Mouse (Mus musculus): Measurements from ENCODE around the gene Fam72a.

Gene Fam72a

DNA sequence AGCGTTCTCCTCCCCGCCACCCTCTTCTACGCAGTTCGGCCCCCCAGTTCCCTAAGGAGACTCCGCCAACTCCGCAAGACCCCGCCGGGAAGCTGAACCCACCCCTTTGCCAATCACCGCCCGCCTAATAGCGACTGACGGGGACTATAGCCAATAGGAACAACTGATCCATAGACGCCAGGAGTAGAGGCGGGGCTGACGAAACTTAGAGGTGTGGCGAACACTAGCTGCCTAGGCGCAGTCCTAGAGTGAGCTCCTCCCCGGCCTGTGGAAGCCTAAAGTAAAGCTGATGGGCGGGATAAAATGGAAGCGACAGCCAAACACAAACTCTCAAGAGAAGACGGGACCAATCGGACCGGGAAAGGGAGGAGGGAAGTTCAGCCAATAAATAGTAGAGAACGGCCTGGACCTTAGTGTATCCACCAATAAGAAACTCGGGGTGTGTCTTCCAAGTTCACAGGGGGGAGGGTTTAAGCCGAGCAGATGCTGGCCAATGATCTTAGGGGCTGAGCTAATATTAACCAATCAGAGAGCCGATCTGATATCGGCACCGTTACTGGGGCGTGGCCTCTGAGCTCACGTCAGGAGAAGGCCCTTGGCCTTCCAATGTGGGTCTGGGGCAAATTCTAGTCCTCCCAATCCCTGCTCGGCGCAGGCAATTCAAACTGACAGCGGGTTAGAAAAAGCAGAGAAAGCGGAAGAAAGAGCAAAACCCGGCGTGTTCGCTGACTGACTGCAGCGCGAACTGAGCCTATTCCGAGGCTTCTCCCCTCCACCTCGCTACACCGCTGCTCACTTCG lies at the start of gene Fam72a, which contains the start of gene Srgap2:
TSS of gene Fam72a (plus strand) at position 623 of the 800 bp plus-strand sequence.
TSS of gene Srgap2 (minus strand) at position 72 of the 800 bp plus-strand sequence.
- DNase-seq (ENCODE audit: low spot score), result peak; percentile 100

DNA sequence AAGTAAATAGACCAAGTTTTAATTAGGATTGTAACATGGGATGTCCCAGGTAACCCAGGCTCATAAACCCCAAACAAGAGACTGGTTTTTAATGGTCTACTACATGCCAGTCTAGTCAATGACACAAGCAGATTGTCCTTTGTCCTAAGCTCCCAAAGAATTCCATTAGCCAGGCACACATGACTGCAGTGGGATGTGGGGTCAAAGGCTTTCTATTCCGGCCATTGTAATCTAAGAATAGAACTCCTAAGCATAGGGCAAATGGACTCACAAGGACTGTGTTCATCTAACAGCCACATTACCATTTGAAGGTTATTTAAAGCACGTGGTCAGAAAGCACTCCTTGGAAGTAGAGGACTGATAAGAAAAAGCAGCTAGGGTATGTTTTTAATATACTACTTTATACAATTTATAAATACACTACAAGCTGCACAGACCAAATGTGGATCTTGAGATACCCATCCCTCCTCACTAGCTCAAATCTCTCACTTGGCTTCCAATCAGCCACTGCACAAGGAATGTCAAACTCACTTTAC lies 48.9 kb upstream of the Fam72a start:
- no peak for DNase-seq (ENCODE audit: low spot score)

DNA sequence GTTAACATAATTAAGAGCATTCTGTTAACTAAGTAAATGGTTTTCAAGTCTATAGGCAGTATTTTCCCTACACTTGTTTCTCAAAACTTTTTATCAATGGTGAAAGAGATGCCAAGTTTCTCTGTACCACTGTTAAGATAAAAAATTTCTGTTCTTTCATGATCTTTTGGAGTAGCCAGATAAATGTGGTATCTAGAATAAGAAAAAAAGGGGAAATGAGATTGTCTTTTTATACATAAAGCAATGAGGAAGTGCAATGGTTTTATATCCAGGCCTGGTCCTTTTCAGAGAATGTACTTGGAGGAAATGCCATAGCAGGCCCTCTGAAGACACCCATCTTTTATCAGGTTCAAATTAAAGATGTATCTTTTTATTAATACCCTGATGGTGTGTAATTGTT lies 46.3 kb upstream of the Fam72a start:
- no peak for DNase-seq (ENCODE audit: low spot score)

DNA sequence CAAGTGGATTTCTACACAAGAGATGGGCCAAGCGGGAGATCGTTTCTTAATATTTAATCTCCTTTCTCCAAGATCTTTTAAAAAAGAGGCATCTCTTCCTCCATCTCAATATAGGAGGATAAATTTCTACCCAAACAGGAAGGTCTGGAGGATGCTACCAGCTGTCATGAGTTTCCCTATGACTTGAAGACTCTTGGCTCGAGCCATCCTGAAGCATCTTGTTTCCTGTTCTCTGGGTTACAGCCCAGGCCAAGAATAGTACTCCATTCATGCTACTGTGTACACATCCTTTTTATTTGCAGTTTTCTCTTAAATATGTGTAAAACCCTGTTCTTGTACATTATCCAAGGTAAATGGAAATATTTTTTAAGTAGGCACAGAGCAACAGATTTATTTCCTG lies 45.5 kb upstream of the Fam72a start:
- no peak for DNase-seq (ENCODE audit: low spot score)

DNA sequence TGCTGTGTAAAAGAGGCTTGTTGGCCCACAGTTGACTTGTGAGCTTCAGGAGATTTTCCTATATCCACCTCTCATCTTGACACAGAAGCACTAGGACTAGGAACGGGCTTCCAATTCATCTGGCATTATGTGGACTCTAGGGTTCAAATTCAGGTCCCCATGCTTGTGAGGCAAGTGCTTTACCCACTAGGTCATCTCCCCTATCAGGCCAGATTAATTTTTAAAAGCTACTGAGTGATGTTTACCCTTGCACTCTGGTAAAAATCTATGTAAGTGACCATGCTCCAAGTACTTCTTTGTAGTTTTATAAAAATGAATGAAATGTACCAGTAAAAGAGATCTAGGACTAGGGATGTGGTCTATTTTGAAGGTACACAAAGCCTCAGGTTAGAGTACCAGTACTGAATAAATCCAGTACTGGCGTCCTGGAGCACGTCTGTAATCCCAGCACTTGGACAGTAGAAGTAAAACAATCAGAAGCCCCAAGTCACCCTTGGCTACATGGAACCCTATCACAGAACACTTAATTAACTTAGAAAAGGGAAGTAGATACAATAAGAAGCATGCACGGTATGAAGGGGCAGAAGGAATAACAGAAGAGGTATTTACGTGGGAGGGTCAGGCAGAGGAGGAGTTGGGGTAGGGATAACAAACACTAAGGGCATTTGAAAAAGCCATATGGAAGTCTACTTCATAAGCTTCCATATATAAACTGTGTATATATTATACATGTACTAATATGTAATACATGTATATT lies 41.4 kb upstream of the Fam72a start:
- DNase-seq (ENCODE audit: low spot score), result no peak

DNA sequence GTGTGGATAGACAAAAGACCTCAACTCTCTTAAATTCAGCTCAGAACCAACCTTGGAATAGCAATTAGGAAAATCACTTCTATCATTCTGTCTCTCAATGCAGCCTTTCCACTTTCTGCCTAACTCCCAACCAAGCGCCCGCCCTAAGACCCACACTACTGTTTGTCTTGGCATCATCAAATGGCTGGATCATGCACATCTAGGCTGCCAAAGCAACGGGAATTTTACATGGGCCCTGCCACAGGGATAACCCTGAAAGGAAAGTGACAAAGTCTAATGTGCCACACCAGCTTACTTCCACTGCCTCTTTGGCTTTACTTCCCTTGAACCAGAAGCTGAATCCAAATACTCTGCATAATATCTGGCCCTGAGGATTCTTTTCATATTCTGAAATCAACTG lies 38.4 kb upstream of the Fam72a start:
- DNase-seq (ENCODE audit: low spot score), result peak; percentile 62

DNA sequence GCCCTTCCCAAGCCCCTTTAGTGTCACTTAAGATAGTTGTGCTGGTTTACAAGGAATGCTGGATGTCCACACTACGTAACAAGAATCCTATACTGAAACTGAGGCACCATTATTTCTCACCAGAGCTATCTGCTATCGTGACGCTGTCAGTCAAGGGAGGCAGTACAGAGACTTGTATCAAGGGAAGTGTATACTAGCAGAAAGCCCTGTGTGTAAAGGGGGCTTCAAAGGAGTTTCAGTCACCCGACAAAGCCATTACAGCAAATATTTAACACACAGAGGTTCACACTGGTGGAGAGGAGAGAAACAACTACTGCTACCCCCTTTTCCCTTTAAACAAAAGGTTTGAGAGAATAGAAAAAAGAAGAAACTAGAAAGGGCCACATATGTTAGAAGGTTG lies 36.1 kb upstream of the Fam72a start:
- DNase-seq (ENCODE audit: low spot score), result no peak

DNA sequence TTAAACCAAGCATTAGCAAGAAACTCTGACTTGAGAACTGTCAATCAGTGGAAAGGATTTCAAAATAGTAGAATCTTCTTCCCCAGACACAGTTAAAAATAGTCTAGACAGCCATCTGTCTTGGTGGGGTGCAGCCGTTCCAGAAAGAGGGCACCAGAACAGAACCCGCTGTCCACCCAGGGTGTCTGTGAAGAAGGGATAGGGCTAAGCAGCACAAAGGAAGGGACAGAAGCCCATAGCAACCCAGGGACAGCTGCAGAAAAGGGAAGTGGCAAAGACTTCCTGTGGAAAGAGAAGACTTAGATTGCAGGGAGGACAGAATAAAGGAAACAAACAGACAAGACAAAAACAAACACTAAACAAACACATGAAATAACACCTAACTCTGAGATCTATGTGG lies 35.3 kb upstream of the Fam72a start:
- no peak for DNase-seq (ENCODE audit: low spot score)

DNA sequence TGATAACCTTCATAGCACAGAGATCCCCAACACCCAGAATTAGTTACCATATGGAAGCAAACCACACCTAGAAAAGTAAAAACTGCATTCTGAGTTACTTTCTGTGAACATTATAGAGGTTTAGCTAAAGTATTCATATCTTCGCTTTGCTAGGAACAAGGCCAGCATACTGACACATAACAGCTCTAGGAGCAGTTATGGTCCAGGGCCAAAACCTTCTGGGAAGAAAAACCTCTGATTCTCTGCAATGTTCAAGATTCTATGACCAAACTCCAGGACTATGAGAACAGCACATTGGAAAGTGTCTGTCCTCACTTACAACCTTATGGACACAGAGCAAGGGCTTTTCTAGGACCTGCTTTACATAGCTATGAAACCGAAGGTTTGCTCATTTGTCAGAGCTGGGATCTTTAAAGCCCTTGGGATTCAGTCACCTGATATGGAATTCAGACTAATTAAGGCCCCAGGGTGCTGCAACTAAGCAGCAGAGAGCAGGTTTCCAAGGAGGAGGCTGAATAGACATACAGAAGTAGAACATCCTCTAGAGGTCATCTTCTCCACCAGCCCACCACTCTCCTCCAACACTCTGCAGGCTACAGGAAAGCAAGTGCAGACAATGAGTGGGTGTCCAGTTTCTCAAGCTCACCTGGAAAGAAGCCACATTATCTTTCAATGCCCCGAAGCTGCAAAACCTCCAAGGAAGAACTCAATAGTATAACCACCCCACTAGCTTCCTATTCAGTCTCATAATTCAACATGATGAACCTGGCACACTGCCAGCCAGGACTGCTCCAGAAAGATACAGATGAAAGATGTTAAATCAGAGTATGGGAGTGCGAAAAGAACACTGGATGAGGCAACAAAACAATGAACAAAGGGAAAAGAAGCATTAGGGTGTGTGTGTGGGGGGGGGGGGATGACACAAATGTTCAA lies 33.5 kb upstream of the Fam72a start:
- peak; percentile 40 for DNase-seq (ENCODE audit: low spot score)

DNA sequence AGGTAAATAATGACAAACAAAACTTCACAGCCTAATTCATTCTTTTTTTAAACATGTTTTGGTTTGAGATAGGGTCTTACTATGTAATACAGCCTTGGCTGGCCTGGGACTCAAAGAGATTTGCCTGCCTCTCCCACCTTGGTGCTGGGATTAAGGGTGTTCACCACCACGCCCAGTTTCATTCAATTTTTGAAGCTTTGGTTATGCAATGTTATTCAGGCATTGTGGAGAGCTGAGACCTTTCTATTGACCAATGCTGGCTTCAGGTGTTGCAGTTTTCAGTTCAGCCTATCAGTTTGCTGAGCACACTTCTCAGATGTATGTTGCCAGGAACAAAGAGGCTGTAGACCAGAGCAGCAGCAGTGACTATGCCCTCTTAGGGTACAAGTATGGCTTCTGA lies 29.5 kb upstream of the Fam72a start:
- DNase-seq (ENCODE audit: low spot score), result no peak

DNA sequence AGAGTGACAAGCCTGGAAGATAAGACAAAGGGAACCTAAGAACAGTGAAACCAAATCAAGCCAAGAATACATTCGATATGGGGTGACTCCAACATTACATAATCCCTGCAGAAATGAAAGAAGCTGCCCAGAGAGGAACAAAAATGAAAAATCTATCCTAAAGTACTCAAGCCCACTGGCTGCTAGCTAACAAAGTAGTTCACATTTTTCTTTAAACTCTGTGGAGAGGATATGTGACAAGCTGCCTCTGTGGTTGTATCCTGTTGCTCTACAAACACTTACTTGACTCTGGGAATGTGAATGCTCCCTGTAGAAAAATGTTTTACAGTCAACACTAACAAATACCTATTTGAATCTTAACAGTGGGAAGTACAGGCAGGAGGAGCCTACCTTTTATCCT lies 26.0 kb upstream of the Fam72a start:
- DNase-seq (ENCODE audit: low spot score), result no peak

DNA sequence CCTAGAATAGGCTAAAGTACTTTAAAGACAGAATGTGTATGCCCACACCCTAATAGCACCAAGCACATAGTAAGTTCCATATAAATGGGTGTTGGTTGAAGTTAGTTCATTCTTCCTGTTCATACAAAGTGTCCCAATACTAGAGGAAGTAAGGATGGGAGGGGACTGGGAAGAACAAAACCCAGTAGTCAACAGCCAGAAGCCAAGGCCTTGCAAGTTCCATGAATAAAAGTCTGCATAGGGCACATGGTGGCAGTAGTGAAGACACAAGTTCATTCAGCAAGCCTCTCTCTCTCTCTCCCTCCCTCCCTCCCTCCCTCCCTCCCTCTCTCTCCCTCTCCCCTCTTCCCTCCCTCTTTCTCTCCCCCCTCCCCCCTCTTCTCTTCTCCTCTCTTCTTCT lies 16.6 kb upstream of the Fam72a start:
- DNase-seq (ENCODE audit: low spot score), result no peak

DNA sequence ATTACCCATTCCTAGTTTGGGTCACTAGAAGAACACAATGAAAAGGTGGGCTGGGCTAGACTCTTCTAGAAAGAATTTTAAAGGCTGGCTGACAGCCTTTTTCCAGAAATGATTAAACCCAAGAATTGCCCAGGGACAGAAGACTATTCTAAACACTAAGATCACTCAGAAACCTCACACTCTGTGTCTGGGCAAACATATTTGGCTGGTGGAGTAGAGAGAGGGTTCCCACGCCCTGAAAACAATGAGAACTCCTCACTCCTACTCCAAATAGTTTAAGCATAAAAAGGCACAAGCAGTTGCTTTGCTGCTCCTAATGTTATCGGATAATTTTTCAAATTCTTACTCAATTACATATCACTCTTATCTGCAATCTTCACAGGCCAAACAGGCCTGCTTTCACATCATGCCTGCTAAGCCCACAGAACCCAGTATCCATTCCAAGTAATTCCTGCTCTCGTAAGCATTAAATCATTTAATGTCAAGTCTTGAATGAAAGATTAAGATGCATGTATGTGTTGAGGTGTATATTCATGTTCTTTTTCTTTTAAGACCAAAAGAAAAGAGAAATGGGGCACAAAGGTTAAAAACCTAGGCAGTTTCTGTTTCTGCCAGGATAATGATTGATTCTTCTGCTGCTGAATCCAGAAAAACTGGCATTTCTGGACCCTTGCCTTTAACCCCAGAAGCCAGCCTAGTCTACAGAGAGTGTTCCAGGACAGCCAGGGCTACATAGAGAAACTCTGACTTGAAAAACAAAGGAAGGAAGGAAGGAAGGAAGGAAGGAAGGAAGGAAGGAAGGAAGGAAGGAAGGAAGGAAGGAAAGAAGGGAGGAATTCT lies 15.8 kb upstream of the Fam72a start:
- peak; percentile 40 for DNase-seq (ENCODE audit: low spot score)

DNA sequence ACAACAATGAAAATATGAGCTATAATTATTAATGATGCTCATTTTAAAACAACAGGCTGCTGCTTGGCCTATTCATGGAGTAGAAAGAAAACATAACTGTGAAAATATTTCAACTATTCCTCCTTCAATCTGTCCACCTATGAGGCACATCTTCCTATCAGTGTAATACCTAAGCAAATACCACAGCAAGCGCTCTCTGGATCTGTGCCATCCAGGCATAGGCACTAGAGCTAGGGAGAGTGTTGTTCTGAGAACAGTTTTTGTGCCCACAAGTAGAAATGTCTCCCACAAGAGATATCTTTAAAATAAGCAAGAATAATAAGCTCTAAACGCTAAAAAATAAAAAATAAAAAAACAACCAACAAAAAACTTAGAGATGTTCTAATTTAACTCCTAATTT lies 14.6 kb upstream of the Fam72a start:
- DNase-seq (ENCODE audit: low spot score), result no peak

DNA sequence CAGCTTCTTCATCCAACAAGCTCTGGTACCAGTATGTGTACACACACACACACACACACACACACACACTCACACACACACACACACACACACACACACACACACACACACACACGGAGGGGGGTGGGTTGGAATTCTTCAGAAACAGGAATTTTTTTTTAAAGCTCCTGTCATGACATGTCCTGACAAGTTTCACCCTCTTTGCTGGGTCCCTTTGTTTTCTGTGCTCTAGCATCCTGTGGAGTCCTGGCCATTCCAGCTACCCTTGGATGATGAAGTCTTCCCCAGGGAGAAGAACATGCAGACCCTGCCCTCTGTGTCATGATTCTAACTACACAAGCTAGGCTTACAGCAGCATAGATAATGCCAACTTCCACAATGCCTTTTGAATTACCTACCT lies 13.5 kb upstream of the Fam72a start:
- no peak for DNase-seq (ENCODE audit: low spot score)

DNA sequence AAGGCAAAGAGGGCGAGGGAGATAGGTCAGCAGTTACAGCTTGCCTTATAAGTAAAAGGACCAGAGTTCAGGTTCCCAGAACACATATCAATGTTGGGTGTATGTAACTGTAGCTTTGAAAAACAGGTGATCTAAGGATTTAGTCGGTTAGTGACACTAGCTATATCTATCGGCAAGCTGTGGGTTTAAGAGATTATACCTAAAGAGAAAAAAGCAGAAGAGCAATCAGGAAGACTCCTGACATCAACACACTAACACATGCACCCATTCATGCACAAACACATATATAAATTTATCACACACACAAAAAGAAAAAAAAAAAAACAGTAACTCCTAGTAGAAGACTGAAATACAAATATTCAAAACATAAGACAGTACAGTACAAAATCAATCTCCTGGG lies 11.1 kb upstream of the Fam72a start:
- DNase-seq (ENCODE audit: low spot score), result no peak

DNA sequence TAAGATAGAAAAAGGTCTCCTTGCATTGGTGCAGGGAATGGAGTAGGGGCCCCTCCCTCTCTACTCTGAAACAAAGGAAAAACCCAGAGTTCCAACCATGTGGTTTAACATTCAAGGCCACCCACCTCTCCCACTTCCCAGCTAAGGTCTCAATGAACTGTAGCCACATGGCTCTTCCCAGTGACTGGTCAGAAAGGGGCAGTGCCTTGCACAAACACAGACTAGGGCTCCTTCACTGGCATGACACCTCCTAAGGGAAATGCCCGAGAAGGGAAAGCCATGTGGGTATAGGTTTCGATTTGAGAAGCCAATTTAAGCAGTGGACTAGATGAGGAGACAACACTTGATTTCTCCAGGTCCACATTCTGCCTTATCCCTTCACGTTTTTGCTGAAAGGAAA lies 3.9 kb upstream of the Fam72a start:
- no peak for DNase-seq (ENCODE audit: low spot score)

DNA sequence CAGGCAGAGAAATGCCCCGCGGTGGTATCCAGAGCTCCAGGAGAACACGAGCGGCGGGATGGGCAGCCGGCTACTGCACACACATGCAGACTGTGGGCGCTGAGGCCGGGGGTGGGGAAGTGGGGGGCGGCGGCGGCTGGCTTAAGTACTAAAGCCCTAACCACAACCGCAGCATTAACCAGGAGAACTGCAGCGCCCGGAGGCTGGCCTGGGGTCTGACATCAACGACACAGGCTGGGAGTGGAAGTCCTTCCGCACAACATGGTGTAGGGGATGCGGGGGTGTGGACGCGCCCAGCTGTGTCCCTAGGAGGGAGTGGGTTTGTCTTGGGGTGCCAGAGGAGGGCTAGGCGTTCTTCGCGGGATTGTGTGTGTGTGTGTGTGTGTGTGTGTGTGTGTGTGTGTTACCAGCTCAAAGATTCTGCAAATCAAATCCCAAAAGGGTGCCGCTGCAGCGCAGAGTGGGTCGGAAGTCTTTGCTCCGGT lies 2.6 kb upstream of the Fam72a start:
- no peak for DNase-seq (ENCODE audit: low spot score)

DNA sequence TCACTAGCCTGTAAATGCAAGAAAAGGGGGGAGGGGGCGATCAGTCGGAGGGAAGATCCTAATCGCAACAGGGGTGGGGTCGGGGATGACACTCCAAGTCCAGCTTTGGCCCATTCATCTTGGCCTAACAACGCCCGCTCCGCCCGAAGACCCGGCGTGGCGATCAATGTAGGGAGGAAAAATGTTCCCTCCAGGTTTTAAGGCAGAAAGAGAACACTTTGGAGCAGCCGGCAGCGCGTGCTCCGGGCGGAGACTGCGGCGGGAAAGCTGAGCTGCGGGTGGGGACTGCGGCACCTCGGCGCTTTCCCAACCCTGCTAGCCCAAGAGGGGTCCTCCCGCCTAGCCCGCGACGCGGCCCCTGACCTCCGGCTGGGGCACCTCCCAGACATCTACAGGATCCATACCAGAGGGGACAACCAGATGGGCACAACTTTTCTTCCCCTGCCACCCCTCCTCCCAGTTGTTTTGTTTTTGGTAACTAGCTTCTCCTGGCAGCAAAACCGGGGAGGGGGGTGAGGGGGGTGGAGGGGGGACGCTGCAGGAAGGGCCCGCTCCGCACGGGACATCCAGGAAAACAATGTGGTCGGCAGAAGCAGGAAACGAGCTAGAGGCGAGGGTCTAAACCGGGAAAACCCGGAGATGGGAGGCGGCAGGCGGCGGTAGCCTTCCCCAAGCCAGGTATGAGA lies 2.0 kb upstream of the Fam72a start:
- peak; percentile 39 for DNase-seq (ENCODE audit: low spot score)
